Mouse (Mus musculus) heart, adult 18-20 months (tissue): ENCODE results near the gene Hist2h2aa2. TPM values are rescaled to one million over a fixed set of nuclear protein-coding genes. Genes with fewer than 3 reads are reported as not detected.
"Not testable (repeated sequence)": the region's sequence is repeated elsewhere in the genome, so short reads cannot be mapped to it uniquely, and the experiment has no call there.

ENCODE experiments used
- DNase-seq, 2 experiments: peaks; one replicate each; pipeline ENCODE4 v3.0.0; 2021 to 2022; ENCODE audit warnings: mixed read lengths in 1 of 2
- total RNA-seq, 2 experiments: library from RNA; stranded (reverse); gene quantifications; 2 replicates each; pipeline ENCODE4 v1.2.3; 2021

Hist2h2aa2 gene
- total RNA-seq, 2 experiments from 2014 or later = 189 to 197 TPM

- DNase-seq = peak; percentile 92 to 95
These were observed 22.3 kb upstream of the Hist2h2aa2 start for GRCm38 (mm10) chr3:96262216-96262875.

GRCm38 (mm10) chr3:96261623-96262022, 21.5 kb upstream of the Hist2h2aa2 start:
- no peak for DNase-seq

GRCm38 (mm10) chr3:96260220-96260619, 20.1 kb upstream of the Hist2h2aa2 start:
- no peak for DNase-seq

- no peak for DNase-seq
These were observed 17.1 kb upstream of the Hist2h2aa2 start for GRCm38 (mm10) chr3:96257190-96257589.

GRCm38 (mm10) chr3:96255926-96256593, 16.0 kb upstream of the Hist2h2aa2 start:
- no peak for DNase-seq

- DNase-seq = no peak
These were observed 14.7 kb upstream of the Hist2h2aa2 start for GRCm38 (mm10) chr3:96254683-96255355.

- DNase-seq = no peak
These were observed 11.7 kb upstream of the Hist2h2aa2 start for GRCm38 (mm10) chr3:96251787-96252186.

- no peak for DNase-seq
These were observed 10.8 kb upstream of the Hist2h2aa2 start for GRCm38 (mm10) chr3:96250890-96251289.

GRCm38 (mm10) chr3:96249034-96249345, 8.9 kb upstream of the Hist2h2aa2 start:
- DNase-seq = no peak

GRCm38 (mm10) chr3:96248141-96249033, 8.3 kb upstream of the Hist2h2aa2 start:
- DNase-seq = no peak

GRCm38 (mm10) chr3:96247356-96248140, 7.5 kb upstream of the Hist2h2aa2 start:
- no peak for DNase-seq

GRCm38 (mm10) chr3:96246427-96246856, 6.4 kb upstream of the Hist2h2aa2 start, which contains the start of gene Hist2h3c1:
Gene Hist2h3c1 (plus strand): TSS chr3:96246685.
- not testable (repeated sequence) for DNase-seq

GRCm38 (mm10) chr3:96246018-96246417, 5.9 kb upstream of the Hist2h2aa2 start:
- DNase-seq = not testable (repeated sequence)

- DNase-seq = peak; percentile 91 to 92
These were observed 5.2 kb upstream of the Hist2h2aa2 start, which contains the start of gene Hist2h2aa1 for GRCm38 (mm10) chr3:96245003-96245886. Gene Hist2h2aa1 (plus strand): TSS chr3:96245497.

GRCm38 (mm10) chr3:96243921-96244572, 4.0 kb upstream of the Hist2h2aa2 start:
- peak; percentile 39 to 42 for DNase-seq

- no peak for DNase-seq
These were observed 722 bp upstream of the Hist2h2aa2 start for GRCm38 (mm10) chr3:96240799-96241197.

- peak; percentile 63 to 69 for DNase-seq
These were observed 902 bp downstream of the Hist2h2aa2 start, which contains the start of gene Hist2h3c2 for GRCm38 (mm10) chr3:96238954-96239793. Gene Hist2h3c2 (minus strand): TSS chr3:96239127.

- no peak for DNase-seq
These were observed 2.1 kb downstream of the Hist2h2aa2 start for GRCm38 (mm10) chr3:96237904-96238511.
